Mouse (Mus musculus) thymus, adult 2 months (tissue): ENCODE measurements around the gene Hdac9.

ENCODE experiments used
- CTCF ChIP-seq: fragments of 200-500 bp; IDR thresholded peaks from 2 replicates; pipeline ENCODE4 v1.5.1; 2012; ENCODE audit warnings: mild to moderate bottlenecking, control low read depth, low read length, moderate library complexity, borderline replicate concordance; ENCODE audit not compliant: control insufficient read depth, poor library complexity, insufficient read depth; ENCODE audit errors: extremely low read depth
- POLR2A ChIP-seq: fragments of 200-500 bp; IDR thresholded peaks from 2 replicates; pipeline ENCODE4 v1.6.1; 2012; ENCODE audit warnings: mild to moderate bottlenecking, low read length, control low read depth, moderate library complexity; ENCODE audit not compliant: control insufficient read depth, poor library complexity, insufficient read depth; ENCODE audit errors: extremely low read depth

DNA sequence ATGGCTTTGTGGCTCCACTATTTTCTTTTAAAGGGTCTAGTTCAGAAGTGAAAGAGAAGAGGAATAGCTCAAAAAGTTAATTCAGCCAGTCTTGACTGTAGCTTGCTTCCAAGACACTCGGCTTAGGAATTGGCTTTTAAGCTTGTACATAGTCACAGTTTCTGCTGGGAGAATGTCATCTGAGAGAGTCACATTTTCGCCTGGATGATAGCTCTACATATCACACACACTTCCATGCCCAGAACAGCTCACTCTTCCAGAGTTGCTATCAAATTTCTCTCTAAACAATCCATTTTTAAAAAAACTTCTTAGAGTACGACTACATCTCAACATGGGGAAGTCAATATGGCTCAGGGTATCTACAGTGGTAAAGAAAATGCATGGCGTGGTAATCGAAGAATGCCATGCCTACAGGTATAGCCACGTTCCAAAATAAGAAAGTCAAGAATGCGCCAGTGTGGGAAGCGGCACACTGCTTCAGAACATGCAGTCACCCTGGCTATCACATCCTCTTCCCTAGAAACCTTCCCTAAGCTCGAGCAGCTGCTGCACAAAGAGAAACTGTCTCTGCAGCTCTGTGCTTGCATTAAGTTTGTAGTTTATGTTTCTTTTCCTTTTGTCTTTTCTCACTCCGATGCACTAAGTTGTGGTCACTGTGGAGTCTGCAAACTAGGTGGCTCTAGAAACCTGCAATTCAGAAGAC lies 443.8 kb downstream of the Hdac9 start:
- TF ChIP-seq POLR2A = no peak
- no peak for TF ChIP-seq CTCF
